Mouse (Mus musculus) adrenal gland, postnatal 10 days (tissue): ENCODE measurements at regions not wholly inside any gene's neighbourhood (a gene's known extent, or its start where the extent isn't known, plus 50 kb on each side); places are given as distances from the start of the nearest gene placed in this dataset.

Experiments
- DNase-seq: peaks from one replicate; pipeline ENCODE4 v3.0.0; 2021; ENCODE audit warnings: mixed read lengths

DNA sequence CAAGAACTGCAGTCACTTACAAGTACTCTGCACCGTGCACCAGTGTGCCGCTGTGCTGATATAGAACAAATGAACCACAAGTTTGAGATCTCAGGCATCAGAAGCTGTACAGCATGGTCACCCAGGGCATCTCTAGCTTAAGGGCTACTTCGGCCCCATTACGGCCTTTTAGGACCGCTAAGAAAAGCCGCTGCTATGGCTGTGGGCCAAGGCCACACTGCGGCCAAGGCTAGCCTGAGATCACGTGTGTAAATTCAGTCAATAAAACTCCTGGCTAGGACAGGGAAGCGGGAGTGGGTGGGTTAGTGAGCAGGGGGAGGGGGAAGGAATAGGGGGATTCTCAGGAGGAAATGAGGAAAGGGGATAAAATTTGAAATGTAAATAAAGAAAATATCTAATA, 50.9 kb upstream of the Atp12a start:
- peak; percentile 72 for DNase-seq

DNA sequence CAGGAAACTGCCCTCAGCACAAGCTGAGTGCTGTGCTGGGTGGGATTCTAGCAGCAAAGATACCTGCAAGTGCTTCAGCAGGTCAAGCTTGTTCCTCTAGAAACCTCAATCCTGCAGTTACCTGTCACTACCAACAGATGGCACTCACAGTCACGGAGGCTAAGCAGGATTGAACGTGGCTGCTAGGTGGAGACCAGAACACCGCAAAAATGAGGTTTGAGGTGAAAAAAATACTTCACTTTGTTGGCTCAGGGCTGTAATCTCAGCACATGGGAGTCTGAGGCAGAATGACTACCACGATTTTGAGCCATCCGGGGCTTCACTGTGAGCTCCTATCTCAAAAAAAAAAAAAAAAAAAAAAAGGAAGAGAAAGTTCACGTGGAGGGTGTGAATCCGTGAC, 50.4 kb upstream of the Atp12a start:
- DNase-seq, result peak; percentile 67
